Mouse (Mus musculus) MEL (cell line): ENCODE data around the gene Neurl4. TPM values are rescaled to one million over a fixed set of nuclear protein-coding genes. Genes with fewer than 3 reads are reported as not detected.

Source experiments
- DNase-seq: peaks from one replicate; pipeline ENCODE4 v3.0.0; 2011; ENCODE audit warnings: low read depth, low spot score
- H3K27ac ChIP-seq: 2 replicates; pipeline ENCODE4 v1.5.1; 2012; ENCODE audit warnings: low read depth, mild to moderate bottlenecking, control low read depth, low read length, moderate library complexity; ENCODE audit not compliant: control insufficient read depth
- H3K27me3 ChIP-seq, 2 experiments: fragments of 150-350 bp in 1 of 2; sonication (generic) in 1 of 2; 2 replicates each; pipeline ENCODE4 v1.6.1; 2012; ENCODE audit warnings: low read length in 2 of 2, mild to moderate bottlenecking in 2 of 2, improper control_type of control experiment in 1 of 2, moderate library complexity in 1 of 2; ENCODE audit not compliant: insufficient read depth in 2 of 2, control insufficient read depth in 1 of 2
- H3K36me3 ChIP-seq, 2 experiments: 2 replicates each; pipeline ENCODE4 v1.6.1; 2012 to 2014; ENCODE audit warnings: low read length in 2 of 2, improper control_type of control experiment in 1 of 2, inconsistent platforms in 1 of 2, mild to moderate bottlenecking in 1 of 2; ENCODE audit not compliant: insufficient read depth in 2 of 2, control insufficient read depth in 1 of 2
- H3K4me1 ChIP-seq, 2 experiments: fragments of 150-350 bp in 1 of 2; sonication (generic) in 1 of 2; 2 replicates each; pipeline ENCODE4 v1.6.1; 2012; ENCODE audit warnings: low read length in 2 of 2, improper control_type of control experiment in 1 of 2, mild to moderate bottlenecking in 1 of 2; ENCODE audit not compliant: insufficient read depth in 2 of 2, control insufficient read depth in 1 of 2
- H3K4me3 ChIP-seq, 2 experiments: fragments of 150-350 bp in 1 of 2; sonication (generic) in 1 of 2; 2 replicates each; pipeline ENCODE4 v1.5.1; 2012; ENCODE audit warnings: low read depth in 2 of 2, low read length in 2 of 2, mild to moderate bottlenecking in 2 of 2, moderate library complexity in 2 of 2, control low read depth in 1 of 2, improper control_type of control experiment in 1 of 2; ENCODE audit not compliant: control insufficient read depth in 1 of 2, insufficient read depth in 1 of 2
- H3K79me2 ChIP-seq: 2 replicates; pipeline ENCODE4 v1.6.1; 2012; ENCODE audit warnings: mild to moderate bottlenecking, low read length, moderate library complexity; ENCODE audit not compliant: control insufficient read depth, poor library complexity, insufficient read depth
- H3K9ac ChIP-seq: 2 replicates; pipeline ENCODE4 v1.6.1; 2012; ENCODE audit warnings: low read depth, mild to moderate bottlenecking, control low read depth, low read length, moderate library complexity; ENCODE audit not compliant: control insufficient read depth, poor library complexity, severe bottlenecking
- H3K9me3 ChIP-seq: fragments of 150-350 bp; sonication (generic); replicated peaks from 2 replicates; pipeline ENCODE4 v1.6.1; 2012; ENCODE audit warnings: mild to moderate bottlenecking, low read length, improper control_type of control experiment, moderate library complexity; ENCODE audit not compliant: insufficient read depth
- CHD1 ChIP-seq: IDR thresholded peaks from 2 replicates; pipeline ENCODE4 v1.6.1; 2012; ENCODE audit warnings: low read depth, mild to moderate bottlenecking, inconsistent platforms, low read length, improper control_type of control experiment
- CHD2 ChIP-seq: IDR thresholded peaks from 2 replicates; pipeline ENCODE4 v1.6.1; 2011; ENCODE audit warnings: low read length, improper control_type of control experiment
- CTCF ChIP-seq, 3 experiments: IDR thresholded peaks in 2 of 3; conservative IDR thresholded peaks in 1 of 3; 2 replicates each; pipeline ENCODE4 v1.5.1; 2011 to 2012; ENCODE audit warnings: low read length in 3 of 3, low read depth in 2 of 3, mild to moderate bottlenecking in 2 of 3, improper control_type of control experiment in 1 of 3, inconsistent platforms in 1 of 3, mixed read lengths in 1 of 3, moderate library complexity in 1 of 3; ENCODE audit not compliant: control insufficient read depth in 1 of 3, insufficient read depth in 1 of 3, poor library complexity in 1 of 3, severe bottlenecking in 1 of 3
- E2F4 ChIP-seq: IDR thresholded peaks from 2 replicates; pipeline ENCODE4 v1.6.1; 2011; ENCODE audit warnings: low read depth, low read length, improper control_type of control experiment, borderline replicate concordance
- ELF1 ChIP-seq: IDR thresholded peaks from 2 replicates; pipeline ENCODE4 v1.6.1; 2014; ENCODE audit warnings: low read depth, mild to moderate bottlenecking, inconsistent platforms, low read length, improper control_type of control experiment, moderate library complexity
- ETS1 ChIP-seq: IDR thresholded peaks from 2 replicates; pipeline ENCODE4 v1.6.1; 2012; ENCODE audit warnings: low read depth, mild to moderate bottlenecking, inconsistent platforms, low read length, improper control_type of control experiment, moderate library complexity
- GABPA ChIP-seq: IDR thresholded peaks from 2 replicates; pipeline ENCODE4 v1.6.1; 2012; ENCODE audit warnings: low read depth, mild to moderate bottlenecking, inconsistent platforms, low read length, improper control_type of control experiment, moderate library complexity
- HCFC1 ChIP-seq: IDR thresholded peaks from 2 replicates; pipeline ENCODE4 v1.6.1; 2012; ENCODE audit warnings: low read depth, mild to moderate bottlenecking, inconsistent platforms, low read length, improper control_type of control experiment, moderate library complexity
- KAT2A ChIP-seq: conservative IDR thresholded peaks from 2 replicates; pipeline ENCODE4 v1.6.1; 2012; ENCODE audit warnings: low read depth, low read length, improper control_type of control experiment, inconsistent platforms
- MAZ ChIP-seq: IDR thresholded peaks from 2 replicates; pipeline ENCODE4 v1.6.1; 2012; ENCODE audit warnings: low read depth, mild to moderate bottlenecking, inconsistent platforms, low read length, improper control_type of control experiment
- POLR2A ChIP-seq, 2 experiments: IDR thresholded peaks; 2 replicates each; pipeline ENCODE4 v1.6.1; 2011 to 2012; ENCODE audit warnings: low read length in 2 of 2, mild to moderate bottlenecking in 2 of 2, control low read depth in 1 of 2, improper control_type of control experiment in 1 of 2, low read depth in 1 of 2, moderate library complexity in 1 of 2; ENCODE audit not compliant: control insufficient read depth in 1 of 2, insufficient read depth in 1 of 2, poor library complexity in 1 of 2
- RAD21 ChIP-seq: IDR thresholded peaks from 2 replicates; pipeline ENCODE4 v1.6.1; 2011; ENCODE audit warnings: mild to moderate bottlenecking, low read depth, low read length, improper control_type of control experiment
- SIN3A ChIP-seq: IDR thresholded peaks from 2 replicates; pipeline ENCODE4 v1.6.1; 2012; ENCODE audit warnings: low read length, improper control_type of control experiment, inconsistent platforms
- TAL1 ChIP-seq: IDR thresholded peaks from 2 replicates; pipeline ENCODE4 v1.6.1; 2012; ENCODE audit warnings: mild to moderate bottlenecking, inconsistent platforms, low read length, moderate library complexity, mixed read lengths
- TCF12 ChIP-seq: IDR thresholded peaks from 2 replicates; pipeline ENCODE4 v1.6.1; 2014; ENCODE audit warnings: low read depth, mild to moderate bottlenecking, inconsistent platforms, low read length, improper control_type of control experiment, moderate library complexity
- UBTF ChIP-seq: IDR thresholded peaks from 2 replicates; pipeline ENCODE4 v1.6.1; 2012; ENCODE audit warnings: low read depth, mild to moderate bottlenecking, inconsistent platforms, low read length, improper control_type of control experiment, moderate library complexity, borderline replicate concordance; ENCODE audit not compliant: insufficient read depth
- USF2 ChIP-seq, 2 experiments: IDR thresholded peaks; 2 replicates each; pipeline ENCODE4 v1.6.1; 2011 to 2012; ENCODE audit warnings: improper control_type of control experiment in 2 of 2, low read length in 2 of 2, borderline replicate concordance in 1 of 2, inconsistent platforms in 1 of 2, low read depth in 1 of 2, mild to moderate bottlenecking in 1 of 2; ENCODE audit not compliant: insufficient read depth in 1 of 2
- ZMIZ1 ChIP-seq: IDR thresholded peaks from 2 replicates; pipeline ENCODE4 v1.6.1; 2012; ENCODE audit warnings: low read depth, mild to moderate bottlenecking, inconsistent platforms, low read length, improper control_type of control experiment, moderate library complexity
- ZNF384 ChIP-seq: IDR thresholded peaks from 2 replicates; pipeline ENCODE4 v1.6.1; 2012; ENCODE audit warnings: low read depth, mild to moderate bottlenecking, inconsistent platforms, low read length, improper control_type of control experiment
- polyA plus RNA-seq, 2 experiments: library from polyadenylated mRNA; stranded (reverse) in 1 of 2; unstranded in 1 of 2; fragments of >175 nt in 1 of 2; fragments of >200 nt in 1 of 2; gene quantifications; 2 replicates each; pipeline versions ENCODE4 v1.2.1 to v1.2.4; 2012; ENCODE audit warnings: low replicate concordance in 2 of 2, low read depth in 1 of 2; ENCODE audit not compliant: insufficient read length in 2 of 2, insufficient read depth in 1 of 2, missing spikeins in 1 of 2
- total RNA-seq: library from RNA; depleted of rRNA; stranded (reverse); fragments of 300-350 nt; gene quantifications from 2 replicates; pipeline ENCODE4 v1.2.3, GENCODE M21; 2012

Neurl4 gene
- total and polyA plus RNA-seq, 3 experiments = 50.9 to 58.0 TPM; not detected in 1

DNA sequence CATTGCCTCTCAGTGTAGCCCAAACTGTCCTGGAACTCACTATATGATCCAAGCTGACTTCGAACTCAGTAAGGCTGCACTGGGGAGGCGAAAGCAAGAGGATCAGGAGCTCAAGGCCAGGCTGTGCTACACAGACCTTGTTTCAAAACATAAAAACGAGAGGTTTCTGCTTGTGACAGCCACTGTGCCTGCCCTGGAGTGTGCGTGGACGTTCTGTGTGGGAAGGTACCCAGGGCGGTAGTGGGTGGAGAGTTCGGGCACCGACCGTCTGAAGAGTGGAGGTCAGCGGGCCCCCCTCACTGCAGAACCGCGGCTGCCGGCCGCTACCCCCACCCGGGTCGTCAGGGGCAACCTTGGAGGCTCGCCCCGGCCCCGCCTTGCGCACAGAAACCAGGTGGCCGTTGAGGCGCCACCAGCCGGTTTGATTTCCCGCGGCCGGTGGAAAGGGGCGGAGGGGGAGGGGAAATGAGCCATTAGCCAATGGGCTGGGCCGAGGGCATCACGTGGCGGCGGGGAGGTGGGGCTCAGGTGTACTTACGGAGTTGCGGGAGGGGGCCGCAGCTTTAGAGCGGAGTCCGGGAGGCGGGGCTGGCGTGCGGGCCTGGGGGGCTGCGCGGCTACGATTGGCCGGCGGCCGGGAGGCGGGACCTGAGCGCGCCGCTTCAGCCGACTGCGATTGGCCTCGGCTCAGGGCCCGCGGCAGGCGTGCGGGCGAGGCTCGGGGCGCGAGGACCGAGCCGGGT, 34.4 kb downstream of the Neurl4 start, which contains the start of gene Ybx2 (continued):
- TF ChIP-seq HCFC1 (peak; percentile 65), E2F4 (peak; percentile 76; the same call in 1 of the 2 replicates), ELF1 (no peak), POLR2A (IDR thresholded peaks at IDR 0.05; ENCODE audit: control insufficient read depth in 1 of 2, insufficient read depth in 1 of 2, low read depth in 1 of 2, low read length in 2 of 2, poor library complexity in 1 of 2) (peak; percentile 32 to 43; a peak in 1 of 4 replicates), ZNF384 (no peak), GABPA (no peak), MAZ (peak; percentile 83), TCF12 (no peak), ETS1 (no peak), TAL1 (no peak), RAD21 (no peak), ZMIZ1 (no peak), USF2 (IDR thresholded peaks at IDR 0.05; ENCODE audit: borderline replicate concordance in 1 of 2, insufficient read depth in 1 of 2, low read depth in 1 of 2, low read length in 2 of 2) (peak; percentile 76 to 95; a peak in 3 of 4 replicates)
- TF ChIP-seq, all 39 proteins: peak for 16

DNA sequence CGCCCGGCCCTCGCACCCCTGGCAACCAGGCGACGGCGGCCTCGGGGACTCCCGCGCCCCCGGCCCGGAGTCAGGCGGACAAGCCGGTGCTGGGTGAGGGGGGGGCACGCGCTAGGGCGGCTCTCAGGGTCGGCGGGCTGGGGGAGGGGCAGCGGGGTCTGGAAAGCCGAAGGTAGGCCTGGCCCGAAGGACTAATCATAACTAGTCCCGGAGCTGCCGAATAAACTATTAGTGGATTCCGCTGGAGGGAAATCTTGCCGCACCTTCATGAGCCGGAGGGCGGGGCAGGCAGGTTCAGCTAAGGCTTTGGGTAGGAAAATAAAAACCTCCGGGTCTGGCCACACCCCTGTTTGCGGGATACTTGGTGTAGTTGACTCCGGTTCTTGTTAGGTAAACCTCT, 35.3 kb downstream of the Neurl4 start:
- H3K36me3 ChIP-seq = peaks cover 0 to 18% of the 10 kb centered on the region in 2 experiments; a peak in 2 of 4 replicates
- DNase-seq = no peak
- no peak for TF ChIP-seq GABPA
- no peak for TF ChIP-seq UBTF
- TF ChIP-seq CTCF (IDR thresholded peaks at IDR 0.05 in 2 of 3, conservative IDR thresholded peaks at IDR 0.05 in 1 of 3; ENCODE audit: control insufficient read depth in 1 of 3, insufficient read depth in 1 of 3, low read depth in 2 of 3, low read length in 3 of 3, poor library complexity in 1 of 3, severe bottlenecking in 1 of 3) = no peak
- no peak for TF ChIP-seq KAT2A
- TF ChIP-seq CHD2 = no peak
- TF ChIP-seq HCFC1 = no peak
- TF ChIP-seq ETS1 = no peak
- TF ChIP-seq ZNF384 = no peak
- TF ChIP-seq E2F4 = no peak
- no peak for TF ChIP-seq TCF12
- TF ChIP-seq SIN3A = no peak
- TF ChIP-seq CHD1 = no peak
- H3K4me3 ChIP-seq = no peak overlapping the region
- H3K4me1 ChIP-seq = peaks cover 5 to 19% of the 10 kb centered on the region in 2 experiments; a peak in 2 of 4 replicates
- peaks cover 0 to 2% of the 10 kb centered on the region in 2 experiments; a peak in 2 of 4 replicates for H3K27me3 ChIP-seq
- no peaks in the 10 kb centered on the region for H3K9me3 ChIP-seq
- no peaks in the 10 kb centered on the region for H3K79me2 ChIP-seq
- no peak overlapping the region for H3K9ac ChIP-seq
- no peak overlapping the region for H3K27ac ChIP-seq
